Mouse (Mus musculus) adrenal gland, postnatal 14 days (tissue): Measurements from ENCODE around the gene Cd3g. TPM values are rescaled to one million over a fixed set of nuclear protein-coding genes. Genes with fewer than 3 reads are reported as not detected.
A peak's percentile ranks its signal among the peaks of the same experiment; 100 is the strongest.

Experiments
- DNase-seq: peaks from one replicate; pipeline ENCODE4 v3.0.0; 2021; ENCODE audit warnings: mixed read lengths
- long read RNA-seq, 2 experiments: library from polyadenylated mRNA; stranded (forward); transcript quantifications; one replicate each; pipeline ENCODE4 v2.0.0; 2021
- total RNA-seq: library from RNA; stranded (reverse); gene quantifications from 2 replicates; pipeline ENCODE4 v1.2.3, GENCODE M21; 2021

The Cd3g gene
- 2.2 and 14.5 TPM in 2 replicates for total RNA-seq
- long read RNA-seq, experiment 1, transcript Cd3g-201 (7 exons, 1,023 nt), result major isoform, 9 of 11 reads
- long read RNA-seq, experiment 1, partial matches to known transcripts, result 0 of 11 reads
- long read RNA-seq, experiment 1, other reads (novel, unspliced or antisense), result 2 of 11 reads
- long read RNA-seq, experiment 2, result 0 reads

DNA sequence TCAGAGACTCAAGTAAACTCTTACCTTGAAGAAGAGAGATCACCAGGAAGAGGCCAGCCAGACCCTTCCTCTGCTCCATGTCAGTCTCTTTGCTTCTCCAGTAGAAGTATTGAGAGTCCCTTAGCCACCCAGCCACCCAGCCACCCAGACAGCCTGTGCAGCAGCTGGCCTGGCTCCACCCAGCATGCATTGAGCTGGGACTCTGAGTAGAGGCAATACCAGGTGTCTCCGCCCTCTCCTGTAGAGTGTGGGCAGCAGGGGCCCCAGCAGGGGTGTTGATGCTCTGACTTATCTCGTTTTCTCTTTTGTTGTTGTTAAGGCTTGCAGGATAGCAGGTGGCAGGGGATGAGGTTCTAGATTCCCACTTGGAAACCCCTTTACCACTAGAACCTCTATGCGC, at the start of gene Cd3g:
TSS of gene Cd3g (minus strand) at position 190 of the 400 bp plus-strand sequence.
- peak; percentile 25 for DNase-seq

DNA sequence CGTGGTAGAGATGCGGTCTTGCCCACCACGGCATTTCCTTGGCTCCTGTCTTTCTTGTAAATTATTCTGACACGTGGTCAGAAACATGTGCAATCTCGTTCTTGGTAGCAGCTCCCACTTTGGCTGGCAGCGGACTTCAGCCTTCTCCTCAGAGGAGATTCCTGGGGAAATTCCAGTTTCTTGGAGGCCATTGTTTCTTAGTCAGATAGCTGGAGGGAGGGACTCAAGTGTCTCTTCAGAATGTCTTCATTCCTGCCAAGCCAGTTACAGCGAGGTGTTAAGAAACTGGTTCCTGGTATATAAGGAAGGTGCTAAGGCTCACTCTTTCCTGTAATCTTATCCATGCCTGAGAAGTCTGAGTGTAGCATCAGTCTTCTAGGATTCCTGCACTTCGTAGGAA, 47.1 kb upstream of the Cd3g start:
- DNase-seq, result no peak

- no peak for DNase-seq
Measured at GRCm38 (mm10) chr9:45024187-45024586, 44.0 kb upstream of the Cd3g start.

DNA sequence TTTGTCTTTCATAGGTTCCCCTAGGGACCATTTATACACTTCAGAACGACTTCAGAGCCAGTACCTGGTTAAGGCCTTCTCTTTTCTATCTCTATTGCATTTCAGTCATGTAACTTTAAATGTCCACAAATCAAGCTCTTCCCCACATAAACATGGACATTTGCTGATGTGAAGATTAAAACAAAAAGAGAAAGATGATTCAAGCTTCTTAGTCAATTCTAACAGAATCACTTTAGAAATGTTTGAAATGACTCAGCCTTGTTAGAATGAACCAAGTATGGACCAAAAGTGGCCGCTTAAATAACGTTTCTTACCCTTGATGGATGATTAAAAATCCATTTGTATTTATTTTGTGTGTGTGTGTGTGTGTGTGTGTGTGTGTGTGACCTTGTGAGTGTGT, 43.4 kb upstream of the Cd3g start:
- DNase-seq, result no peak

DNA sequence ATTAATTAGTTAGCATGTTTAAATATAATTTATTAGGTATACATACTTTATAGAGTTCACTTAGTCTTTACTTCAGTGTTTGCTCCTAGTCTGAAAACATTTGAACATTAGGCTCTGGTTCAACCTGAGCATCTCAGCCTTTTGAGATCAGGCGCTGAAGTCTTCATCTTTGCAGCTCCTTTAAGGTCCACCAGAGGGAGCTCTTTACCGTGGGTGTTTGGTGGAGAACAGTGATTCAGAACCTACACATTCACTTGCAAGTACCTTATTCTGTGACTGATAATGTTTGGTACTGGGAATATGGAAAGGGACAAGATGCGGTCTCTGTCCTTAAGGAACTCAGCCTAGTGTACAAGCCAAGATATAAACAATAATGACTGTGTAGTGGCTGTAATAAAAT, 42.6 kb upstream of the Cd3g start:
- DNase-seq, result peak; percentile 72

GRCm38 (mm10) chr9:45018031-45018430, 37.8 kb upstream of the Cd3g start:
- no peak for DNase-seq

DNA sequence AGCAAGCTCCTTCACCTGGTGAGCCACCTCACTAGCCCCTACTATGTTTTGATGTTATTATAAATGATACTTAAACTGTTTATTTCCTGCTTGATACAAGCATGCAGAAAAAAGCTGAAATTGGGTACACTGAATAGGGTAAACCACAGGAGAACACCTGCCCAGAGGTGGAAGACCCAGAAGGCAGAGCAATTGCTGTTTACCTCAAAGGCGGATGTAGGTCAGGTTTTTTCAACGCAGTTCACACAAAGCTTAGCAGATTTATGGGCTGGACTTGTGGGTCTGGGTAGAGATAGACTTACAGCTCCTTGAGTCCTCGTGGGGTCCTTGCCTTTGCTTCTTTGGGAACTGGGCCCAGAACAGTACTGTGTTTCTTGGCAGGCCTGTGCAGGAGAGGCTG, 35.6 kb upstream of the Cd3g start:
- DNase-seq, result no peak

GRCm38 (mm10) chr9:45014879-45015278, 34.6 kb upstream of the Cd3g start:
- no peak for DNase-seq

- no peak for DNase-seq
Measured at GRCm38 (mm10) chr9:45011291-45011690, 31.1 kb upstream of the Cd3g start.

- peak; percentile 28 for DNase-seq
Measured at GRCm38 (mm10) chr9:45010461-45010860, 30.2 kb upstream of the Cd3g start.

DNA sequence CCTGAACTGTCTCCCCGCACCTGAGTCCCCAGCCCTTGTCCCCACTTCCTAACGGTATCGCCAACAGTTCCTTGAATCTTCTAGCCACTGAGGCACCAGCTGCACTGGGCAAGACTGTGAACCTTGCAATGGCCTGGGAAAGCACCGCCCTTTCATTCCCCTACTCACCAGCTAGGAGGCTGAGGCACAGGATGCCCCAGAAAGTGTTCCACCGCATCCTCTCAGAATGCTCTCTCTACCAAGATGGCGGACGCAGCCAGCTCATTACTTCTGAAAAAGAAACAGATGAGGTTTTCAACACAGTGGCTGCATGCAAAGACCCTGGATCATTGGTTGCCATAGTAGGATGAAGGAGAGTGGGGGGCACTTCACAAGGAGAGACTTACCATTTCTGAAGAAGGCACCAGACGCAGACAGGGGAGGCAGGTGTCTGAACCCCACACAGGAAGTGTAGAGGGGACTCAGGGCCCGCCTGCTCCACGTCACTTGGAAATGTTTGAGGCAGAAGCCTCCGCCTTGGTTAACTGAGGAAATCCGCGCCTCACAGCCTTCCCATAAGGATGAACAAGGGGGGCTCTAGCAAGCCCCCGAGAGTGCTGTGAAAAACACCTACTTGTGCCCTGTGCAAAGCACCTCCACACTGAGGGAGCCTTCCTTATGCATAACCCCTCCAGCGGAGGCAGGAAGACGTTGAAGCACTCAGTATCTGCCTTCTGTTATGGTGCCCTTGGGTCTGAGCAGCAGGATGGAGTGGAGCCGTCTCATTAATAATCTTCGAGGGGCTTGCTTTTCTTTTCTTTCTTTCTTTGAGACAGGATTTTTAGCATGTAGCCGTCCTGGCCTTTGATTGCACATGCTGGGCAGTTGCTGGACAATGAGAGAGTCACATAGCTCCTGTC, 29.2 kb upstream of the Cd3g start, which contains the start of gene Cd3e:
TSS of gene Cd3e (minus strand) at position 448 of the 899 bp plus-strand sequence.
- no peak for DNase-seq

DNA sequence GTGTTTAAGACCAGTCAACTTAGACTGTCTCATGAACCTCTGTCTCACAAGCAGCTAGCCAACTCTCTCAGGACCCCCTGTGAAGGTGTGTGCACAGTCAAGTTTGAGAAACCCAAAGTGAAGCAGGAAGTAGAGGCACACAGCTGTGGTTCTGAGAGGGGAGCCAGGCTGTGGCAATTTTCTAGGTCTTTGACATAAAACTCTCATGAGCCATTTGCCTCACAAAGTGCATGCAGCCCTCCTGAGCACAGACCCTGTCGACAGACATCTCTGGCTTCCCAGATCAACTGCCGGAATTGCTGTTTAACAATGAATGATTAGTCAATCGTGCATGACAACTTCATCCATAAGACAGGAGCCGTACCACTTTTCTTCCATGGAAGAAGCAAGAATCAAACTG, 28.1 kb upstream of the Cd3g start:
- DNase-seq, result no peak

DNA sequence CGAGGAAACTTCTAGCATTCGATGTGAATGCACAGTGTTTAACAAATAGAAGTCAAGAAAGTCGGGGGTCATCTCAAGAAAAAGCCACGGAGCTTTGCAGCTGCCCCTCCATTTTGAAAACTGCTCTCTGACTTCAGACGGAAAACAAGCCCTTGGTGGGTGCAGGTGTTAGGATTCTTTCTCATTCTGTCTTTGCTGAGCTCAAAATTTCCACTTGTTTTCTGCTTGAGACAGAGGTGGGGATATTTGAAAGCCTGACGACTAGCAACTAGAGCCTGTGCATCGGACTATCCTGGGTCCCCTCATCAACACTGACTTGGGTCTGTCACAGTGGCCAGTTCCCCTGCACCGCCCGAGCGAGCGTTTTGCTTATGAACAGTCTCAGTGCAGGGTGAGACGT, 27.2 kb upstream of the Cd3g start:
- no peak for DNase-seq

DNA sequence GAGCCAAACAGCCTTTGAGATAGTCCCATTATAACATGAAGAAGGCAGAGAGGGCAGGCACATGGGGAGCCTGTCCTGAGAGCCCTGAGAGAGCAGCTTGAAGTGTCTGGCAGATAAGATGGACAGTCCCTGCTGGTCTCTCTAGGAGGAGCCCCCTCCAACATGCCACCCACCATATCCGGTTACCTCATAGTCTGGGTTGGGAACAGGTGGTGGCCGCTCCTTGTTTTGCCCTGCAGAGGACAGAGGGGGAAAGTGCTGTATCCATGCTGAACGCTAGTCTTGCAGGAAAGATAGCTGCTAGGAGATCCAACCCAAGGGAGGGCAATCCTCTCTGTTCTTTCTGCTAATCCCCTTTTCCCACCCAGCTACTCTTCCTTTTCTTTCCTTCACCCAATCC, 20.0 kb upstream of the Cd3g start:
- no peak for DNase-seq

DNA sequence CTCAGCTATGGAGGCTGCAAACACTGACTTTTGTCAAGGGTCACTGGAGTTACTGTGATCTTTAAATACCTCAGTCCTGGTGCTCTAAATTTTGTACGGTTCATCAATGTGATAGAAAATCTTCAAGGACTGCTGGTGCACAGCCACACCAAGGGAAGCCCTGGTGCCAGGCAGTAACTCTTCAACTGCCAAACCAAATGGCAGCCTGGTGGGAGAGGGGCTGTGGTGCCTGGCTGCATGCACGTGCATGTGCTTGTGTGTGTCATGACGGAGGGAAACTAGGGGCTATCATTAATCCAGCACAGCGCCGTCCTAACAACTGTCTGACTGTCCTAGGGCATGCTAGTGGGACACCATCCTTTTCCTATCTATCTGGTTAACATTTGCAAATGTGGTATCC, 19.5 kb upstream of the Cd3g start:
- DNase-seq, result no peak

DNA sequence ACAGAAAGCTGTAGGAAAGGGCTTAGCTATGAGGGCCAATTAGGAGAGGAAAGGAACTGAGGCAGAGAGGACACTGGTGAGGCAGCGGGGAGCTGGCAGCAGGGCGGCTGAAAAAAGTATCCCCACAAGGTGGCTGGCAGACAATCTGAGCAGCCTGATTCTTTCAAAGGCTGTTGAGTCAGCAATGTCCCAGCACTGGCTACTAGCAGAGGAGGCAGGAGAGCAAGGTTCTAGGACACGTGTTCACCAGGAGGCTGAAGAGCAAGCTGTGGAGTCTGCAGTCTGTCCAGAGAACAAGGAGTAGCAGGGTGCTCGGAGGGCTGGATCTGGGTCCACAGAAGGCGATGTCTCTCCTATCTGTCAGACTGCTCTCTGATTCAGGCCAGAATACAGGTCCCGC, 18.9 kb upstream of the Cd3g start:
- no peak for DNase-seq

GRCm38 (mm10) chr9:44998138-44998537, 17.9 kb upstream of the Cd3g start:
- no peak for DNase-seq

DNA sequence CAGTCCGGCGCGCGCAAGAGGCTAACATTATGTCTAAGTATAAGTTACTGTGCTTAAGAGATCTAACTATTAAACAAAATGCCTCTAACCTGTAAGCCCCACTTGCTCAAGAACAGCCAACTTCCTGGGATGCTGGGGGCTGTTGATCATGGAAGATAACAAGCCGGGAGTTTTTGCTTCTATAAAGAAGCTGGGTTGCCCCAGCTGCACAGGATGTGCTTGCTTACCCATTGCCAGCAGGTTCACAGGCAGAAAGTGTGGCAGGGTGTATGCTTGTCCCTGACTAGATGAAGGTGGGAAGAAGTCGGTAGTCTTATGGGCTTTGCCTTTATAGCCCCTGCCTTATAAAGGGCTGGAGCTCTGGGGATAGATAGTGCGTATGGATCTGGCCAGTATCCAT, 16.4 kb upstream of the Cd3g start:
- DNase-seq, result no peak

- DNase-seq, result no peak
Measured at GRCm38 (mm10) chr9:44994962-44995361, 14.7 kb upstream of the Cd3g start.

GRCm38 (mm10) chr9:44993268-44993667, 13.0 kb upstream of the Cd3g start:
- DNase-seq, result no peak

DNA sequence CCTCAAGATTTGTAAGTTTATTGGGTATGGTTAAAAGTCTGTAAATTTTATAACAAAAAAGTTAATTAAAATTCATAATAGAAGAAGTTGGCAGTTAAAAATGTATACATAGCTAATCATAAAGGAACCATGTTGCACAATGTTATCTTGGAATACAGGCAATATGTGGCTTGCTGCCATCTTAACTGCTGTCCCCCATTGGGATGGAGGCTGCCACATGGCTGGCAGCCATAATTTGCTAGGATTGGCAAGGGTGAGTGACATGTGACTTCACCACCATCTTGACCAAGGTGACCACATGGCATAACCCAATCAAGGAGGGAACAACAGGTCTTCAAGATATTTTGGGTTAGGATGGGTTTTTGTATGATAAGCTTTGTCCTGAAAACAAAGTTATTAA, 12.0 kb upstream of the Cd3g start:
- DNase-seq, result no peak

DNA sequence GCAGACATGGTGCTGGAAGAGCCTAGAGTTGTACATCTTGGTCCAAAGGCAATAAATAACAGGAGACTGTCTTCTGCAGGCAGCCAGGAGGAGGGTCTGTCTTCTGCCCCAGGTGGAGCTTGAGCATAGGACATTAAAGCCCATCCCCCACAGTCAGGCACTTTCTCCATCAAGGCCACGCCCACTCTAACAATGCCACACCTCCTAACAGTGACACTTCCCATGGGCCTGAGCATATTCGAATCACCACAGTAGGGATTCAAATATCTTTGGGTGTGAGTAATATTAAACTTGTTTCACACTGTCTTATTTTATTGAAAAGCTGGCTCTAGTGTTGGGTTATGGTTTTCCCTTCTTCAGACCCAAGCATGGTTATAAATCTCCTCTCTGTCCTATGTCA, 11.6 kb upstream of the Cd3g start:
- DNase-seq, result no peak

GRCm38 (mm10) chr9:44986976-44987375, 6.7 kb upstream of the Cd3g start:
- no peak for DNase-seq

GRCm38 (mm10) chr9:44986242-44986781, 6.1 kb upstream of the Cd3g start:
- peak; percentile 41 for DNase-seq
